Mouse (Mus musculus) embryonic facial prominence, embryonic 15.5 days (tissue): Measurements from ENCODE around the gene Adgra3. TPM values are rescaled to one million over a fixed set of nuclear protein-coding genes. Genes with fewer than 3 reads are reported as not detected.

ENCODE experiments used
- ATAC-seq: fragments of 200-750 bp; cut with Nextera tagmentation; 2 replicates; pipeline ENCODE4 v1.8.0; 2017; ENCODE audit warnings: low read depth, moderate TSS enrichment; ENCODE audit not compliant: insufficient number of reproducible peaks, low FRiP score, low TSS enrichment
- H3K27ac ChIP-seq: fragments of 300-500 bp; sonication (generic); replicated peaks from 2 replicates; pipeline ENCODE4 v1.5.1; 2015; ENCODE audit warnings: mild to moderate bottlenecking, inconsistent platforms
- H3K27me3 ChIP-seq: fragments of 300-500 bp; sonication (generic); 2 replicates; pipeline ENCODE4 v1.6.1; 2015; ENCODE audit warnings: inconsistent platforms
- H3K36me3 ChIP-seq: fragments of 300-500 bp; sonication (generic); 2 replicates; pipeline ENCODE4 v1.6.1; 2015; ENCODE audit warnings: mild to moderate bottlenecking, inconsistent platforms
- H3K4me1 ChIP-seq: fragments of 300-500 bp; sonication (generic); 2 replicates; pipeline ENCODE4 v1.6.1; 2015; ENCODE audit warnings: inconsistent platforms
- H3K4me2 ChIP-seq: fragments of 300-500 bp; sonication (generic); replicated peaks from 2 replicates; pipeline ENCODE4 v1.6.1; 2015; ENCODE audit warnings: mild to moderate bottlenecking, inconsistent platforms
- H3K4me3 ChIP-seq: fragments of 300-500 bp; sonication (generic); replicated peaks from 2 replicates; pipeline ENCODE4 v1.5.1; 2015; ENCODE audit warnings: mild to moderate bottlenecking, inconsistent platforms
- H3K9ac ChIP-seq: fragments of 300-500 bp; sonication (generic); 2 replicates; pipeline ENCODE4 v1.6.1; 2015; ENCODE audit warnings: inconsistent platforms
- H3K9me3 ChIP-seq: fragments of 300-500 bp; sonication (generic); replicated peaks from 2 replicates; pipeline ENCODE4 v1.6.1; 2016; ENCODE audit warnings: inconsistent platforms
- WGBS: fragments of 180-500 bp; shearing (Covaris S2); methylation state at CpG from one replicate; pipeline ENCODE4 v1.1.7; 2015; 5-methylcytosine and 5-hydroxymethylcytosine counted together
- polyA plus RNA-seq: library from polyadenylated mRNA; unstranded; fragments of >200 nt; fragmentation: Nextera tagmentation; extraction: Ambion mirVana; gene quantifications from 2 replicates; pipeline ENCODE4 v1.2.1, GENCODE M21; 2015

The Adgra3 gene
- polyA plus RNA-seq, 1 experiment from 2014 or later = 33.6 TPM

DNA sequence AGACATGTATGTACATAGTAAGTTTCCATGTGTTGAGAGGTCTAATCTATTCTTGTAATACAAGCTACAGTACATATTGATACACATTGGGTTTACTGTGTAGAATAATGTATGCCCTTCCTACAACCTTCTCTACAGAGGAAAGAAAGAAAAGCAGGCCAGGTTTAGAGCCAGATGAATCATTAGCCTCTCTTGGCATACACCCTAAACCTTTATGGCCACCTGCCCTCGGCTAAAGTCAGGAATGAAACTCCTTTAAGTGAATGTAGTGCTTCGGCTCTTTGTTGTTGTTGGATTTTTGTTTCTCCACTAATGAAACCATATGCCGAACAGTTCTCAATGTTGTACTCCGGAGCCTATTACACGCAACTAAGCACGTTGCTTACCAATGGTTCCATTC lies 27.5 kb downstream of the Adgra3 start:
- WGBS = 87% methylated on average over 6 of the region's 6 CpGs
- Histone ChIP-seq H3K9ac (no peak overlapping the region), H3K9me3 (no peaks in the 10 kb centered on the region), H3K27me3 (no peaks in the 10 kb centered on the region), H3K4me2 (no peak overlapping the region), H3K36me3 (no peaks in the 10 kb centered on the region), H3K4me3 (no peak overlapping the region), H3K27ac (no peak overlapping the region), H3K4me1 (peaks cover 44% of the 10 kb centered on the region)
- ATAC-seq = no peak

DNA sequence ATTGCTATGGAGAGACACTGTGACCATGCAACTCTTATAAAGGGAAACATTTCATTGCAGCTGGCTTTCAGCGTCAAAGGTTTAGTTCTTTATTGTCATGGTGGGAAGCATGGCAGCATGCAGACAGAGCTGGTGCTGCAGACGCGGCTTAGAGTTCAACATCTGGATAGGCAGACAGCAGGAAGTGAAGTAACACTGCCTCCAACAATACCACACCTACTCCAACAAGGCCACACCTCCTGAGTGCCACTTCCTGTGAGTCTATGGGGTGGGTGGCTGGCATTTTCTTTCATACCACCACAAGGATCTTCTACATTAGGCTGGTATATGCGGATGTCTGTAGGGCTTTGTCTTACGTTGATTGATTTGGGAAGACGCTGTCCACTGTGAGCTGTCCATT lies 29.1 kb downstream of the Adgra3 start:
- ATAC-seq = no peak
- WGBS = 91% methylated on average over 6 of the region's 6 CpGs
- H3K4me1 ChIP-seq = peaks cover 37% of the 10 kb centered on the region

DNA sequence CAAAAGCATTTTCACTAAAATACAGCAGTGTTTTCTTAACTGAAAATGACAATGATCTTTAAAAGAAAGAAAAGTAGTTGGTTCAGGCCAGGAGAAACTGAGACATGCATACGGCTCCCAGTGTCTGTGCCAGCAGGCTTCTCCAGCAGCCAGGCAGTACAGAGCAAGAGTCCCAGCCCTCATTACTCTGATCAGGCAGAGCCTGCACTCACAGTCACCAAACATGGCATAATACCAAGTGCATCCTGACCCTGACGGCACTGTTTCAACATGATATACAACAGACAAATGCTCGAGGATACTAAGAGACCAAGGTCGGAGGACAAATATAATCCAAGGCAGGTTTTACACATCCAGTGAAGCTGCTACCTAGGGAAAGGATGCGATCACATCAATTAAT lies 31.2 kb downstream of the Adgra3 start:
- peaks cover 25% of the 10 kb centered on the region for H3K4me1 ChIP-seq
- WGBS = 60% methylated on average over 5 of the region's 5 CpGs
- H3K27ac ChIP-seq = 0 out of 2 replicates have a peak overlapping the region, but pooled peaks have one; percentile 48
- H3K4me2 ChIP-seq = no peak overlapping the region
- no peaks in the 10 kb centered on the region for H3K9me3 ChIP-seq
- peaks cover 19% of the 10 kb centered on the region for H3K36me3 ChIP-seq
- no peak for ATAC-seq
- no peak overlapping the region for H3K9ac ChIP-seq
- no peaks in the 10 kb centered on the region for H3K27me3 ChIP-seq
- no peak overlapping the region for H3K4me3 ChIP-seq

More for the DNA sequence above, 29.1 kb downstream of the Adgra3 start:
- H3K9ac ChIP-seq = no peak overlapping the region
- H3K36me3 ChIP-seq = 0 out of 2 replicates have a peak, but pooled peaks cover 4% of the 10 kb centered on the region
- no peak overlapping the region for H3K27ac ChIP-seq
- H3K4me2 ChIP-seq = no peak overlapping the region
- H3K9me3 ChIP-seq = no peaks in the 10 kb centered on the region
- H3K27me3 ChIP-seq = no peaks in the 10 kb centered on the region
- H3K4me3 ChIP-seq = no peak overlapping the region

DNA sequence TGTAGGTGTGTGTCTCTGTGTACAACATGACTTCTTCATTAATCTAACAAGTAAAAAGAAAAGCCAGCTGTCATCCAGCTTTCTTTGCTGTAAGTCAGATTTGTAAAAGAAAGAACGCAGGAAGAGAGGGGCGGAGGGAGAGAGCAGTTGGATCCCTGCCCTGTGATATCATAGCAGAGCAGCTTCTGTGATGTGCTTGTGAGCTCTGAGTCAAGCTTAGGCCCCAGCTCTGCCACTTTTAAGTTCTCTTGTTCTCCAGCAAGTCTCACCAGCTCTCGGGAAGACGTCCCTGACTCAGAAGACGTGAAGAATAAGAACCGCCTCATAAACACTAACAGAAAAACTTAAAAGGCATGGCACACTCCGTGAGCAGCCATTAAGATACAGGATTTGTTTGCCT lies 31.8 kb downstream of the Adgra3 start:
- no peak overlapping the region for H3K9ac ChIP-seq
- no peak overlapping the region for H3K4me2 ChIP-seq
- ATAC-seq = no peak
- H3K27me3 ChIP-seq = no peaks in the 10 kb centered on the region
- peaks cover 21% of the 10 kb centered on the region for H3K4me1 ChIP-seq
- no peak overlapping the region for H3K4me3 ChIP-seq
- H3K27ac ChIP-seq = 0 out of 2 replicates have a peak overlapping the region, but pooled peaks have one; percentile 48
- 43% methylated on average over 7 of the region's 7 CpGs for WGBS
- peaks cover 20% of the 10 kb centered on the region for H3K36me3 ChIP-seq
- H3K9me3 ChIP-seq = no peaks in the 10 kb centered on the region

DNA sequence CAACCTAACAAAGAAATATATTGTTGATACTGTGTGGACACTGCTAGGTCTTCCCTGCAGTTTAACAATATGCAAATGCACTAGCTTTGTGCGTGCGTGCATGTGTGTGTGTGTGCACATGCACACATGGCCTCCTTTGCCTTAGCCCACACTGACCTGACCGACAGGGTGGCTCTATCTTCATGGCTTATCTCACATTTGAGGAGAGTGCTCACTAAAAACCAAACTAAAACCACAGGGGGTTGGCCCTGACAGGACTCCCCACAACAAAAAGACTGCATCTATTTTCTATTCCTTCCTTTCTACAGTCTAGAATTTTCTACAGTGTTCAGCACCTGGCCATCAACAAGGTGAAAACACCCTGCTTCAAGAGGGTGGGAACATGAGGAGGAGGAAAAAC lies 32.7 kb downstream of the Adgra3 start:
- H3K27ac ChIP-seq = no peak overlapping the region
- H3K4me2 ChIP-seq = no peak overlapping the region
- H3K36me3 ChIP-seq = peaks cover 20% of the 10 kb centered on the region
- H3K4me3 ChIP-seq = no peak overlapping the region
- H3K4me1 ChIP-seq = peaks cover 17% of the 10 kb centered on the region
- 78% methylated on average over 3 of the region's 3 CpGs for WGBS
- no peak overlapping the region for H3K9ac ChIP-seq
- H3K27me3 ChIP-seq = no peaks in the 10 kb centered on the region
- no peaks in the 10 kb centered on the region for H3K9me3 ChIP-seq
- no peak for ATAC-seq

DNA sequence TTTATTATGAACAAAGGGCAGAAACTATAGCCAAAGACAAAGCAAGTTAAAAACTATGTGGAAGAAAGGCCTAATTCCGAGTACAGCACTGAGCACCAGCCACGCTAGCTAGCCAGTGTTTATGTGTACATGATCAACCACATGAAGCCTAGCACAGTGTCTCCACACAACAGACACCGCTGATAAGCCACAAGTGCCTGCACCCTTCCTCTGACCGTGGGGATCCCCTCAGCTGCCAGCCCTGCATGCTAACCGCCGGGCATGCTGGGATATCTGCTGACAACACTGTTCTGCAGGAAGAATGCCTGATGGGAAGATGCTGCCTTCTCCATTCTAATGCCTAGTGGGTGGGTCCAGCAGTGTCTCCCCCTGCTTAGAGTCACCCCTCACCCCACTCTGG lies 34.7 kb downstream of the Adgra3 start:
- no peaks in the 10 kb centered on the region for H3K27me3 ChIP-seq
- WGBS = 84% methylated on average over 6 of the region's 6 CpGs
- peaks cover 17% of the 10 kb centered on the region for H3K4me1 ChIP-seq
- H3K4me3 ChIP-seq = no peak overlapping the region
- no peaks in the 10 kb centered on the region for H3K9me3 ChIP-seq
- H3K9ac ChIP-seq = no peak overlapping the region
- peaks cover 20% of the 10 kb centered on the region for H3K36me3 ChIP-seq
- no peak for ATAC-seq
- no peak overlapping the region for H3K4me2 ChIP-seq
- no peak overlapping the region for H3K27ac ChIP-seq

DNA sequence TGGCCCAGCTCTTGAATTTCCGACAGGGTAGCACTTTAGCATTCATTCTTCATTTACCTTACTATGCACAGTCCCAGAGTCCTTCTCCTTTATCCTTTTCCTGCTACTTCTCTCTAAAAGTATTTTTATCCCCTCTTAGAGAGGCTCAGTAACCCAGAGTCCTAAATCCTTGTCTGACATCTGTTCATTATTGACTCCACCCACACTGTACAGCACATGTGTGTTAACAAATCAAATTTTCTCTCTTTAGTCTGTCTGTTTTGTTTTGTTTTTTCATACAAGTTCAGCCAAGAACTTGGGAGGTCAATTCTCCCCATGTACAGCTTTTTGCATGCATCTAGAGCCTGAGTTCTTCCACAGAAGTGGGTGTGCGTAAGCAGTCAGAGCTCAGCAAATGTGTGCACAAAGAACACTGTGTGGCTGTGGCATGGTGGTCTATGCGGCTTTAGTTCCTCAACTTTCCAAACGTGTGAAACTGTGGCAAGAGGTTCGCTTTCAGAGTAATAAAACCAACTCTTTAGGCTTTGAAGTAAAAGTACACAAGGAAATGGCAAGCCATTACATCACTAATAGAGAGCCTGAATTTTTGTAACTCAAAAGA lies 42.7 kb downstream of the Adgra3 start:
- peaks cover 3% of the 10 kb centered on the region; the same call in 1 of the 2 replicates for H3K36me3 ChIP-seq
- H3K9me3 ChIP-seq = no peaks in the 10 kb centered on the region
- H3K4me1 ChIP-seq = peaks cover 16% of the 10 kb centered on the region; the same call in 1 of the 2 replicates
- no peak overlapping the region for H3K9ac ChIP-seq
- no peaks in the 10 kb centered on the region for H3K27me3 ChIP-seq
- H3K4me3 ChIP-seq = no peak overlapping the region
- ATAC-seq = no peak
- no peak overlapping the region for H3K4me2 ChIP-seq
- H3K27ac ChIP-seq = peak overlapping the region; percentile 34; the same call in 1 of the 2 replicates
- WGBS = 57% methylated on average over 5 of the region's 5 CpGs

DNA sequence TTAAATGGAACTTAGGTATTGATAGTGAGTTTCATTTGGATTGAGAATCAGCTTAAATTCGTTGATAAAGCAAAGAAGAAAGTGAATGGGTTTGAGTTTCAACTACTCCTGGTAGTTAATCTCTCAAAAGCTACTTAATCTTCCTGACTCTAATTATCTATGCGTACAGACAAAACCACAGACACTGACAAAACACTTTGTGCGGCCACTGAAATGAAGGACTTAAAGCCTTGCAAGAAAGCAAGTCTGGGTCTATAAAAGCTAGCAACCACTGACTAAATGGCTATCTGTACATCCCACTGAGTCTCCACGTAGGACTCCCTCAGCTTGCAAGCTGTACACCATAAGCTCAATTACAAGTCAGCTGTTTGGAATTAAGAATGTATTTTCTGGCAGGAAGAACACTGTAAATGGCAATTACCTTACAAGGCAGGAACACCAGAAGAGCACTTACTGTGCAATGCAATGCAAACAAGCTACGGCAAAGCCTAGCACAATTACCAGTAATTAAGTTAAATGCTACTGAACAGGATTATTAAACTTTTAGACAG lies 43.6 kb downstream of the Adgra3 start:
- no peak overlapping the region for H3K4me3 ChIP-seq
- peak overlapping the region; percentile 34; the same call in 1 of the 2 replicates for H3K27ac ChIP-seq
- H3K9me3 ChIP-seq = no peaks in the 10 kb centered on the region
- peaks cover 6% of the 10 kb centered on the region for H3K36me3 ChIP-seq
- no peak overlapping the region for H3K4me2 ChIP-seq
- no peak overlapping the region for H3K9ac ChIP-seq
- H3K27me3 ChIP-seq = no peaks in the 10 kb centered on the region
- 37% methylated on average over 5 of the region's 5 CpGs for WGBS
- no peak; the same call in 1 of the 2 replicates for ATAC-seq
- peaks cover 16% of the 10 kb centered on the region; the same call in 1 of the 2 replicates for H3K4me1 ChIP-seq

DNA sequence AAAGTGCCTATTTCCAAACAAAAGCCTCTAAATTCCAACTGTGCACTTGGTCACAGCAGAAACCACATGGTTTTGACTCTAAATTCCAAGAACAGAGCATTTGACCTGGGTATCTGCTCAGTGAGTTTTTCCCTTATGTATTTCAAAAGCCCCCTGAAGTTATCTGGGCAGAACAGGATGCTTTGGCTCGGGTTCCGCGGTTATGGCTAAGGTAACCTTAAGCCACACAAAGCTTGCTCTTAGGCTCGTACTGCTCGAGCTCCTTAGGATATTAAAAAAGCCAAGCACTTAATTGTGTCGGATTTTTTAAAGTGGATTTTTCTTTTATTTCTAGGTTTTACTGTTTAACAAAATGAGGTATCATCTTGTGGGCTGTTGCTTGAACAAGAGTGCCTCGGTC lies 44.1 kb downstream of the Adgra3 start:
- Histone ChIP-seq H3K9ac (no peak overlapping the region), H3K4me2 (no peak overlapping the region), H3K9me3 (no peaks in the 10 kb centered on the region), H3K36me3 (peaks cover 8% of the 10 kb centered on the region), H3K27ac (no peak overlapping the region), H3K27me3 (no peaks in the 10 kb centered on the region), H3K4me1 (peaks cover 16% of the 10 kb centered on the region; the same call in 1 of the 2 replicates), H3K4me3 (no peak overlapping the region)
- no peak for ATAC-seq
- 68% methylated on average over 7 of the region's 7 CpGs for WGBS

DNA sequence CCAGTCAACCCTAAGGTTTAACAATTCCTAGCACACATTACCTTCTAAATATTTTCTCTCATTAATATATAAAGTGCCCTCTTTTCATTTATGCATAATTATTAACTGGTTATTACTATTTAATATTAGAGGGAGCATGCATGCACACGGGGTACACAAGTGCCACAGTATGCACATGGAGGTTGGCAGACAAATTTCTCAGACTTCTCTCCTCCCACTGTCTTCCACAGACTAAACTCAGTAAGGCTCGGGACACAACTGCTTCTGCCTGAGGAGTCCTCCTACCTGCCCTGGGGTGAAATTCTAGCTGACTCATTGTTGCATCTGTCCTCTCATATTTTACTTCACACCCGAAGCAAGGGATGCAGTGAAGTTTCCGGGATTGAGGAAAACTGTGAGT lies 44.8 kb downstream of the Adgra3 start:
- H3K9me3 ChIP-seq = no peaks in the 10 kb centered on the region
- ATAC-seq = no peak
- H3K36me3 ChIP-seq = peaks cover 12% of the 10 kb centered on the region
- no peak overlapping the region for H3K27ac ChIP-seq
- 61% methylated on average over 4 of the region's 4 CpGs for WGBS
- H3K4me3 ChIP-seq = no peak overlapping the region
- H3K4me1 ChIP-seq = peaks cover 16% of the 10 kb centered on the region; the same call in 1 of the 2 replicates
- H3K9ac ChIP-seq = no peak overlapping the region
- H3K27me3 ChIP-seq = no peaks in the 10 kb centered on the region
- H3K4me2 ChIP-seq = no peak overlapping the region

DNA sequence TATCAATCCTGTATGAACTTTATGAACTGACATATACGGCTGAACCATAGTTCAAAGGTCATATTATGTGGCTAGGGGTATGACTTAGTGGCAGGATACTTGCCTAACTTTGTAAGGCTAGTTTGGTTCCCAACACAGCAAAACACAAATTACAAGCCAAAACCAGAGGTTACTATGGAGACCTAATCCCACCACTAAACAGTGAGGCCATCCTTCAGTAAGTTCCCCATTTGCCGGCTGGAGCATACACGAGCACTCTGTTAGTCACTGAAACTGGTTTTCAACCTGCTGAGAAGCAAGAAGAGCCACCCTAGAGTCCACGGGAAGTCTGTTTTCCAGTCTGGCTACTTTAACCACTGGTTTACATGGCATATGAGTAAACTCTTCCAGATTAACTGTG lies 50.0 kb downstream of the Adgra3 start:
- Histone ChIP-seq H3K36me3 (peaks cover 32% of the 10 kb centered on the region), H3K4me3 (no peak overlapping the region), H3K27ac (no peak overlapping the region), H3K9me3 (no peaks in the 10 kb centered on the region), H3K4me2 (no peak overlapping the region), H3K4me1 (no peaks in the 10 kb centered on the region), H3K27me3 (no peaks in the 10 kb centered on the region), H3K9ac (no peak overlapping the region)
- 68% methylated on average over 4 of the region's 4 CpGs for WGBS
- no peak for ATAC-seq
